Mouse (Mus musculus): ENCODE data around the gene Nhsl2.

The Nhsl2 gene

GRCm38 (mm10) chrX:101849281-101849821, at the start of gene Nhsl2:
Nhsl2 (plus strand) TSS chrX:101849385.
- in situ Hi-C loops (cut with MseI, MboI), result no loop called here

- in situ Hi-C loops (cut with MseI, MboI), result no loop called here
These were observed 43.7 kb upstream of the Nhsl2 start for GRCm38 (mm10) chrX:101805512-101805911.

GRCm38 (mm10) chrX:101811750-101812149, 37.4 kb upstream of the Nhsl2 start:
- in situ Hi-C loops (cut with MseI, MboI), result loop anchor here in 1 of 2 experiments (10.0 kb wide), 1 partner anchor 123 kb away; no protein-coding TSS in a partner anchor

- in situ Hi-C loops (cut with MseI, MboI), result loop anchor here in 1 of 2 experiments (10.0 kb wide), 1 partner anchor 116 kb away; no protein-coding TSS in a partner anchor
These were observed 30.0 kb upstream of the Nhsl2 start for GRCm38 (mm10) chrX:101819163-101819562.

GRCm38 (mm10) chrX:101819980-101820379, 29.2 kb upstream of the Nhsl2 start:
- in situ Hi-C loops (cut with MseI, MboI), result loop anchor here in 1 of 2 experiments (10.0 kb wide), 1 partner anchor 115 kb away; no protein-coding TSS in a partner anchor

GRCm38 (mm10) chrX:101847191-101847795, 1.9 kb upstream of the Nhsl2 start:
- in situ Hi-C loops (cut with MseI, MboI), result no loop called here

- in situ Hi-C loops (cut with MseI, MboI), result no loop called here
These were observed 841 bp downstream of the Nhsl2 start for GRCm38 (mm10) chrX:101849901-101850551.

- in situ Hi-C loops (cut with MseI, MboI), result no loop called here
These were observed 2.6 kb downstream of the Nhsl2 start for GRCm38 (mm10) chrX:101851566-101852354.

- in situ Hi-C loops (cut with MseI, MboI), result no loop called here
These were observed 14.6 kb downstream of the Nhsl2 start for GRCm38 (mm10) chrX:101863666-101864378.

GRCm38 (mm10) chrX:101864788-101865187, 15.6 kb downstream of the Nhsl2 start:
- in situ Hi-C loops (cut with MseI, MboI), result no loop called here

GRCm38 (mm10) chrX:101874147-101874546, 25.0 kb downstream of the Nhsl2 start:
- in situ Hi-C loops (cut with MseI, MboI), result no loop called here

- in situ Hi-C loops (cut with MseI, MboI), result no loop called here
These were observed 25.7 kb downstream of the Nhsl2 start for GRCm38 (mm10) chrX:101874901-101875300.

- in situ Hi-C loops (cut with MseI, MboI), result no loop called here
These were observed 27.0 kb downstream of the Nhsl2 start for GRCm38 (mm10) chrX:101876136-101876535.

- in situ Hi-C loops (cut with MseI, MboI), result no loop called here
These were observed 28.7 kb downstream of the Nhsl2 start for GRCm38 (mm10) chrX:101877840-101878239.

- in situ Hi-C loops (cut with MseI, MboI), result no loop called here
These were observed 29.4 kb downstream of the Nhsl2 start for GRCm38 (mm10) chrX:101878546-101878945.

- in situ Hi-C loops (cut with MseI, MboI), result no loop called here
These were observed 33.1 kb downstream of the Nhsl2 start for GRCm38 (mm10) chrX:101882141-101882751.

GRCm38 (mm10) chrX:101889384-101889783, 40.2 kb downstream of the Nhsl2 start:
- in situ Hi-C loops (cut with MseI, MboI), result no loop called here

GRCm38 (mm10) chrX:101889813-101890469, 40.8 kb downstream of the Nhsl2 start:
- in situ Hi-C loops (cut with MseI, MboI), result no loop called here

- in situ Hi-C loops (cut with MseI, MboI), result no loop called here
These were observed 44.6 kb downstream of the Nhsl2 start for GRCm38 (mm10) chrX:101893796-101894195.

- in situ Hi-C loops (cut with MseI, MboI), result no loop called here
These were observed 49.2 kb downstream of the Nhsl2 start for GRCm38 (mm10) chrX:101898341-101898740.
